10 mouse cellular contexts compared by ENCODE assay signal in the genomic region with DNA sequence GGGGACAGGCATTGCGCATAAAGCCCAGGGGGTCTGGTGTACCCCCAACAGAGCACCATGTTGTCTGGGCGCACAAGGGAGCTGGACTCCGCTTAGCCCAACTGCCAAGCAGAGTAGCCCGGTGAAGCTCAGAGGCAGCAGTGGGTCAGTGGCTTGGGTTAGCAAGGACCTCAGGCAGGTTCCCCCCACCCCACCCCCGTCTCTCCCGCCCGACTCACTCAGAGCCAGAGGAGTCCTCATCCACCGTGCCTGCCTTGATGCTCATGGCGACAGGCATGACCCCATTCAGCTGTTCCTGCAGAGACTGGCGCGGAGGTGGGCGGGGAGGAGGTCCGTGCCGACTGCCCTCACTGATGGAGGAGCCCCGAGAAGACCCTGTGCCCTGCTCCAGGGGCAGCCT. TPM values are rescaled to one million over a fixed set of nuclear protein-coding genes. Genes with fewer than 3 reads are reported as not detected.
DNase-seq lines count a peak whose midpoint lies in the region; ATAC-seq and TF ChIP-seq lines count a peak whose summit lies in the region.
"Had no signal": no experiment of that assay in that cellular context is flagged by ENCODE, and none has a peak within 500 bp of the region (broad histone marks: within the 10 kb centered on the region; RNA-seq: fewer than 3 reads in every experiment).

No protein-coding gene starts in this region.

- no peak overlapping the region for H3K9ac ChIP-seq in forebrain, embryonic 15.5 days (replicated peaks)
- peak overlapping the region; percentile 29; the same call in 1 of the 2 replicates for H3K9ac ChIP-seq in neural tube, embryonic 12.5 days
- H3K9ac ChIP-seq in liver, postnatal 0 days (replicated peaks) = no peak overlapping the region

- no peak for TF ChIP-seq POLR2A in kidney, adult 2 months (IDR thresholded peaks at IDR 0.05; ENCODE audit: low read depth, low read length)

- no peak for TF ChIP-seq CTCF in kidney, adult 2 months (conservative IDR thresholded peaks at IDR 0.05; ENCODE audit: insufficient read depth, insufficient read length, low read depth, low read length)
- no peak for TF ChIP-seq CTCF in liver, postnatal 0 days (IDR thresholded peaks at IDR 0.05; ENCODE audit: low read depth)

- H3K4me3 ChIP-seq in forebrain, embryonic 10.5 days = peak overlapping the region; percentile 3; the same call in 1 of the 2 replicates
- no peak overlapping the region for H3K4me3 ChIP-seq in forebrain, embryonic 15.5 days
- peak overlapping the region; percentile 55 for H3K4me3 ChIP-seq in kidney, adult 2 months (ENCODE audit: insufficient read depth, low read depth, low read length)
- no peak overlapping the region for H3K4me3 ChIP-seq in neural tube, embryonic 12.5 days
- no peak overlapping the region for H3K4me3 ChIP-seq in liver, postnatal 0 days (ENCODE audit: low read depth, low read length)
- H3K4me3 ChIP-seq: heart, adult 2 months had no signal

- WGBS in forebrain, embryonic 10.5 days = 50% methylated on average over 15 of the region's 15 CpGs
- WGBS in forebrain, embryonic 15.5 days = 57% methylated on average over 15 of the region's 15 CpGs
- 46% methylated on average over 15 of the region's 15 CpGs for WGBS in kidney, adult 2 months
- WGBS in neural tube, embryonic 12.5 days = 50% methylated on average over 15 of the region's 15 CpGs
- WGBS in liver, postnatal 0 days (ENCODE audit: insufficient replicate concordance) = 66% methylated on average over 15 of the region's 15 CpGs

- DNase-seq in forebrain, embryonic 10.5 days (ENCODE audit: extremely low spot score, low spot score) = no peak
- DNase-seq in kidney, adult 2 months = no peak
- no peak for DNase-seq in kidney, adult 8-10 months
- no peak for DNase-seq in neural tube, embryonic 10.5 days (ENCODE audit: extremely low spot score, low spot score)
- DNase-seq in liver, postnatal 0 days = no peak
- DNase-seq in right cerebral cortex, adult 2 months (ENCODE audit: low spot score in 2 of 2) = no peak
- DNase-seq: heart, adult 2 months; thymus, adult 18-20 months had no signal

- H3K36me3 ChIP-seq in forebrain, embryonic 10.5 days (replicated peaks) = peaks cover 84% of the 10 kb centered on the region
- peaks cover 58% of the 10 kb centered on the region for H3K36me3 ChIP-seq in forebrain, embryonic 15.5 days
- H3K36me3 ChIP-seq in kidney, adult 2 months (ENCODE audit: control insufficient read depth, insufficient read depth, low read length) = no peaks in the 10 kb centered on the region
- H3K36me3 ChIP-seq in neural tube, embryonic 12.5 days = peaks cover 67% of the 10 kb centered on the region
- H3K36me3 ChIP-seq in liver, postnatal 0 days (replicated peaks; ENCODE audit: insufficient read depth, low read length) = no peaks in the 10 kb centered on the region

- no peak overlapping the region for H3K4me2 ChIP-seq in forebrain, embryonic 15.5 days (replicated peaks)
- H3K4me2 ChIP-seq in neural tube, embryonic 12.5 days (replicated peaks) = no peak overlapping the region
- H3K4me2 ChIP-seq in liver, postnatal 0 days (ENCODE audit: low read depth, low read length) = 0 out of 2 replicates have a peak overlapping the region, but pooled peaks have one; percentile 13

- no peak for TF ChIP-seq EP300 in liver, postnatal 0 days (IDR thresholded peaks at IDR 0.05; ENCODE audit: low read depth)

- H3K9me3 ChIP-seq in forebrain, embryonic 10.5 days = no peaks in the 10 kb centered on the region
- no peaks in the 10 kb centered on the region for H3K9me3 ChIP-seq in forebrain, embryonic 15.5 days
- no peaks in the 10 kb centered on the region for H3K9me3 ChIP-seq in neural tube, embryonic 12.5 days
- H3K9me3 ChIP-seq in liver, postnatal 0 days (ENCODE audit: low read length) = no peaks in the 10 kb centered on the region

- H3K27me3 ChIP-seq in forebrain, embryonic 10.5 days (ENCODE audit: poor library complexity, severe bottlenecking) = no peaks in the 10 kb centered on the region
- H3K27me3 ChIP-seq in forebrain, embryonic 15.5 days = no peaks in the 10 kb centered on the region
- H3K27me3 ChIP-seq in kidney, adult 2 months (replicated peaks; ENCODE audit: control insufficient read depth, insufficient read depth, low read length) = no peaks in the 10 kb centered on the region
- H3K27me3 ChIP-seq in neural tube, embryonic 12.5 days (replicated peaks) = no peaks in the 10 kb centered on the region
- no peaks in the 10 kb centered on the region for H3K27me3 ChIP-seq in liver, postnatal 0 days (ENCODE audit: insufficient read depth, low read length)

- peak overlapping the region; percentile 48; the same call in 1 of the 2 replicates for H3K27ac ChIP-seq in forebrain, embryonic 10.5 days
- H3K27ac ChIP-seq in forebrain, embryonic 15.5 days (replicated peaks) = no peak overlapping the region
- peak overlapping the region; percentile 85 for H3K27ac ChIP-seq in kidney, adult 2 months (ENCODE audit: insufficient read depth, low read depth, low read length)
- H3K27ac ChIP-seq in neural tube, embryonic 12.5 days = no peak overlapping the region
- no peak overlapping the region for H3K27ac ChIP-seq in liver, postnatal 0 days (ENCODE audit: low read depth)
- H3K27ac ChIP-seq: heart, adult 2 months had no signal

- no peak for ATAC-seq in forebrain, embryonic 15.5 days (replicated peaks)
- ATAC-seq in neural tube, embryonic 12.5 days (ENCODE audit: low FRiP score, low read depth) = no peak
- ATAC-seq in liver, postnatal 0 days = no peak

- peaks cover 31% of the 10 kb centered on the region for H3K4me1 ChIP-seq in forebrain, embryonic 10.5 days
- peaks cover 8% of the 10 kb centered on the region for H3K4me1 ChIP-seq in forebrain, embryonic 15.5 days
- H3K4me1 ChIP-seq in kidney, adult 2 months (ENCODE audit: control insufficient read depth, insufficient read depth, low read length) = peaks cover 13% of the 10 kb centered on the region; the same call in 1 of the 2 replicates
- peaks cover 8% of the 10 kb centered on the region; the same call in 1 of the 2 replicates for H3K4me1 ChIP-seq in neural tube, embryonic 12.5 days
- H3K4me1 ChIP-seq in liver, postnatal 0 days (ENCODE audit: insufficient read depth) = peaks cover 3% of the 10 kb centered on the region; the same call in 1 of the 2 replicates

RNA-seq across cellular contexts. Expression of a gene that starts 9.2 kb away (rescaled TPM):
- polyA plus RNA-seq in forebrain, embryonic 10.5 days (2016; fragmentation: Nextera tagmentation; extraction: Ambion mirVana) = 115 and 117 TPM in 2 replicates
- 35.6 and 41.5 TPM in 2 replicates for polyA plus RNA-seq in forebrain, embryonic 15.5 days (2015; fragmentation: Nextera tagmentation; extraction: Ambion mirVana)
- 1.6 and 1.7 TPM in 2 replicates for polyA plus RNA-seq in kidney, adult 2 months (2012; rRNA removed)
- 35.7 and 37.1 TPM in 2 replicates for polyA plus RNA-seq in neural tube, embryonic 12.5 days (2016; fragmentation: Nextera tagmentation; extraction: Ambion mirVana)
- polyA plus RNA-seq in liver, postnatal 0 days (2015; fragmentation: Nextera tagmentation; extraction: Ambion mirVana) = 5.6 and 7.8 TPM in 2 replicates

RNA-seq across cellular contexts. Expression of a gene that starts 22.6 kb away (rescaled TPM):
- 32.1 and 35.1 TPM in 2 replicates for polyA plus RNA-seq in forebrain, embryonic 10.5 days (2016; fragmentation: Nextera tagmentation; extraction: Ambion mirVana)
- 49.1 and 52.8 TPM in 2 replicates for polyA plus RNA-seq in forebrain, embryonic 15.5 days (2015; fragmentation: Nextera tagmentation; extraction: Ambion mirVana)
- 60.5 and 67.4 TPM in 2 replicates for polyA plus RNA-seq in kidney, adult 2 months (2012; rRNA removed)
- 71.4 and 71.5 TPM in 2 replicates for polyA plus RNA-seq in neural tube, embryonic 12.5 days (2016; fragmentation: Nextera tagmentation; extraction: Ambion mirVana)
- polyA plus RNA-seq in liver, postnatal 0 days (2015; fragmentation: Nextera tagmentation; extraction: Ambion mirVana) = 0.18 and 0.30 TPM in 2 replicates

RNA-seq across cellular contexts. Expression of a gene that starts 28.1 kb away (rescaled TPM):
- not detected in 2 replicates for polyA plus RNA-seq in forebrain, embryonic 10.5 days (2016; fragmentation: Nextera tagmentation; extraction: Ambion mirVana)
- not detected in 2 replicates for polyA plus RNA-seq in forebrain, embryonic 15.5 days (2015; fragmentation: Nextera tagmentation; extraction: Ambion mirVana)
- 0.06 TPM in 1 of 2 replicates, not detected in the other for polyA plus RNA-seq in kidney, adult 2 months (2012; rRNA removed)
- polyA plus RNA-seq in neural tube, embryonic 12.5 days (2016; fragmentation: Nextera tagmentation; extraction: Ambion mirVana) = 0.25 and 0.26 TPM in 2 replicates
- 0.49 and 0.76 TPM in 2 replicates for polyA plus RNA-seq in liver, postnatal 0 days (2015; fragmentation: Nextera tagmentation; extraction: Ambion mirVana)

RNA-seq across cellular contexts. Expression of a gene that starts 52.2 kb away (rescaled TPM):
- 160 and 167 TPM in 2 replicates for polyA plus RNA-seq in forebrain, embryonic 10.5 days (2016; fragmentation: Nextera tagmentation; extraction: Ambion mirVana)
- polyA plus RNA-seq in forebrain, embryonic 15.5 days (2015; fragmentation: Nextera tagmentation; extraction: Ambion mirVana) = 221 and 222 TPM in 2 replicates
- polyA plus RNA-seq in kidney, adult 2 months (2012; rRNA removed) = 49.2 and 58.8 TPM in 2 replicates
- 212 and 213 TPM in 2 replicates for polyA plus RNA-seq in neural tube, embryonic 12.5 days (2016; fragmentation: Nextera tagmentation; extraction: Ambion mirVana)
- 39.0 and 41.7 TPM in 2 replicates for polyA plus RNA-seq in liver, postnatal 0 days (2015; fragmentation: Nextera tagmentation; extraction: Ambion mirVana)

Comparison
In these comparisons a context has a peak if more than half of its experiments do, and no peak if none do; other contexts are left out.
1. H3K27ac ChIP-seq: peak in forebrain, embryonic 10.5 days (single experiment) and kidney, adult 2 months (single experiment); none in forebrain, embryonic 15.5 days (single experiment), neural tube, embryonic 12.5 days (single experiment) and liver, postnatal 0 days (single experiment).
2. H3K4me3 ChIP-seq: peak in forebrain, embryonic 10.5 days (single experiment) and kidney, adult 2 months (single experiment); none in forebrain, embryonic 15.5 days (single experiment), neural tube, embryonic 12.5 days (single experiment) and liver, postnatal 0 days (single experiment).
3. RNA of a gene that starts 22.6 kb away (polyA plus RNA-seq): 71.4 to 71.5 TPM in neural tube, embryonic 12.5 days, 60.5 to 67.4 TPM in kidney, adult 2 months, 49.1 to 52.8 TPM in forebrain, embryonic 15.5 days and 32.1 to 35.1 TPM in forebrain, embryonic 10.5 days; 0.18 to 0.30 TPM in liver, postnatal 0 days; every median in the first group is over 10 times any median in the second.